Mouse (Mus musculus) ES-Bruce4 (cell line): ENCODE data around the gene Pilrb2.

Experiments used
- CTCF ChIP-seq: IDR thresholded peaks from one replicate; pipeline ENCODE4 v1.8.1; 2011; ENCODE audit warnings: low read depth, low read length
- EP300 ChIP-seq: IDR thresholded peaks from 2 replicates; pipeline ENCODE4 v1.6.1; 2011; ENCODE audit warnings: low read depth, low read length; ENCODE audit not compliant: insufficient read depth
- POLR2A ChIP-seq: IDR thresholded peaks from one replicate; pipeline ENCODE4 v1.8.1; 2011; ENCODE audit warnings: low read length; ENCODE audit not compliant: insufficient read depth

GRCm38 (mm10) chr5:137897812-137898211, 26.2 kb upstream of the Pilrb2 start:
- no peak for TF ChIP-seq CTCF
- TF ChIP-seq POLR2A = no peak
- TF ChIP-seq EP300 = no peak
